Mouse (Mus musculus): ENCODE measurements around the gene Ptges. TPM values are rescaled to one million over a fixed set of nuclear protein-coding genes. Genes with fewer than 3 reads are reported as not detected.

Gene Ptges
- polyA plus RNA-seq, 1 experiment from 2014 or later: 2.7 TPM

GRCm38 (mm10) chr2:30885453-30886163 is 44.1 kb downstream of the Ptges start:
- peak overlapping the region; percentile 35; the same call in 1 of the 2 replicates for H3K27ac ChIP-seq (replicated peaks)
- no peak overlapping the region for H3K4me2 ChIP-seq (replicated peaks)
- H3K36me3 ChIP-seq: no peaks in the 10 kb centered on the region
- H3K4me3 ChIP-seq: no peak overlapping the region
- no peaks in the 10 kb centered on the region for H3K9me3 ChIP-seq
- peaks cover 5% of the 10 kb centered on the region; the same call in 1 of the 2 replicates for H3K4me1 ChIP-seq
- 47% methylated on average over 9 of the region's 9 CpGs for WGBS
- H3K27me3 ChIP-seq: no peaks in the 10 kb centered on the region
- H3K9ac ChIP-seq (replicated peaks): no peak overlapping the region
- no peak for ATAC-seq (replicated peaks)

GRCm38 (mm10) chr2:30884852-30885373 is 44.8 kb downstream of the Ptges start:
- Histone ChIP-seq H3K4me1 (peaks cover 5% of the 10 kb centered on the region; the same call in 1 of the 2 replicates), H3K9ac (replicated peaks) (no peak overlapping the region), H3K27ac (replicated peaks) (no peak overlapping the region), H3K4me2 (replicated peaks) (no peak overlapping the region), H3K9me3 (no peaks in the 10 kb centered on the region), H3K36me3 (no peaks in the 10 kb centered on the region), H3K4me3 (no peak overlapping the region), H3K27me3 (no peaks in the 10 kb centered on the region)
- no peak for ATAC-seq (replicated peaks)
- 92% methylated on average over 4 of the region's 4 CpGs for WGBS

DNA sequence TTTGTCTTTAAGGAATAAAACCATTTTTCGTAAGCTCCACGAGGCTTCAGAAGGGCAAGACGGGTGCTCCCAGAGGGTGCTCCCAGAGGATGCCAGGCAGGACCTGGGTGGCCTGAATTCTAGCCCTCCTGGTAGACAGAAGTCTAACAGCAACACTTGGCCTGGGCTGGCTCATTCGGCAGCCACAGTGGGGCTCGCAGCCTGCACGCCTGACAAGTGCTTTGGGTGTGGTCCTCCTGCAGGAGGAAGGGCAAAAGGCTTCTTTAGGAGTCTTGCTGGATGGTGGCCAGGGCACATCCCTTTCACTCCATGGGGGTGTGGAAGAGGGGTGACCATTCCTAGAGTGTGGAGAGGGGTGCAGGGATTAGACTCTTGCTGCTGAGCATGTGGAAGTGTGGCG is 48.4 kb downstream of the Ptges start:
- ATAC-seq (replicated peaks): no peak
- no peak overlapping the region for H3K9ac ChIP-seq (replicated peaks)
- no peaks in the 10 kb centered on the region for H3K36me3 ChIP-seq
- no peaks in the 10 kb centered on the region for H3K9me3 ChIP-seq
- no peak overlapping the region for H3K4me3 ChIP-seq
- no peak overlapping the region for H3K27ac ChIP-seq (replicated peaks)
- WGBS: 81% methylated on average over 7 of the region's 7 CpGs
- H3K27me3 ChIP-seq: no peaks in the 10 kb centered on the region
- H3K4me1 ChIP-seq: peaks cover 5% of the 10 kb centered on the region; the same call in 1 of the 2 replicates
- no peak overlapping the region for H3K4me2 ChIP-seq (replicated peaks)

- no peak overlapping the region for H3K27ac ChIP-seq (replicated peaks)
These were observed 50.2 kb downstream of the Ptges start for GRCm38 (mm10) chr2:30879481-30879880.

GRCm38 (mm10) chr2:30875621-30876432 is 53.8 kb downstream of the Ptges start:
- Histone ChIP-seq H3K4me1 (peaks cover 14% of the 10 kb centered on the region; the same call in 1 of the 2 replicates), H3K9ac (replicated peaks) (no peak overlapping the region), H3K4me3 (no peak overlapping the region), H3K36me3 (no peaks in the 10 kb centered on the region), H3K27me3 (no peaks in the 10 kb centered on the region), H3K4me2 (replicated peaks) (no peak overlapping the region), H3K27ac (replicated peaks) (peak overlapping the region; percentile 50; the same call in 1 of the 2 replicates), H3K9me3 (no peaks in the 10 kb centered on the region)
- ATAC-seq (replicated peaks): no peak
- WGBS: 51% methylated on average over 11 of the region's 11 CpGs

More at GRCm38 (mm10) chr2:30879481-30879880, 50.2 kb downstream of the Ptges start:
- Histone ChIP-seq H3K27me3 (no peaks in the 10 kb centered on the region), H3K4me2 (replicated peaks) (no peak overlapping the region), H3K4me3 (no peak overlapping the region), H3K9ac (replicated peaks) (no peak overlapping the region), H3K9me3 (no peaks in the 10 kb centered on the region), H3K36me3 (no peaks in the 10 kb centered on the region), H3K4me1 (peaks cover 12% of the 10 kb centered on the region; the same call in 1 of the 2 replicates)
- WGBS: 91% methylated on average over 15 of the region's 15 CpGs
- ATAC-seq (replicated peaks): no peak

DNA sequence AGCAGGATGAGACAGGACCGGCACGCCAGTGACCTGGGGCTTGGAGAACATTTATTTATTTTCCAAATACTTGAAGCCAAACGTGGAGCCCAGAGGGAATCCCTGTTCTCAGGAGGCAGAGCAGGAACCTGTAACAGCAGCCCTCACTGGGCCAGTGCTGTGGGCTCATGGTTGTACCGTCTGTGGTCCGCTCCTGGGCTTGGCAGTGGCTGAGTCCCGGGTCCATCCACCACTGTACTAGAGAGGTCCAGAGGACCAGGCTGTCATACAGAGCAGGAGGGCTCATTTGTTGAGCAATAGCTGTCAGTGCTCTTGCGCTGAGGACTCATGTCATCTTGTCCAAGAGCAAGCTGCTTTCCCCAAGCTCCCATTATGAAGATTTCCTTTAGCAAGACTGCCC is 54.6 kb downstream of the Ptges start:
- peak overlapping the region; percentile 50 for H3K27ac ChIP-seq (replicated peaks)
- no peak overlapping the region for H3K9ac ChIP-seq (replicated peaks)
- H3K4me1 ChIP-seq: peaks cover 14% of the 10 kb centered on the region; the same call in 1 of the 2 replicates

GRCm38 (mm10) chr2:30874445-30874844 is 55.2 kb downstream of the Ptges start:
- Histone ChIP-seq H3K27ac (replicated peaks) (peak overlapping the region; percentile 50), H3K4me1 (peaks cover 14% of the 10 kb centered on the region; the same call in 1 of the 2 replicates), H3K27me3 (no peaks in the 10 kb centered on the region), H3K36me3 (no peaks in the 10 kb centered on the region), H3K4me3 (no peak overlapping the region), H3K9me3 (no peaks in the 10 kb centered on the region), H3K9ac (replicated peaks) (no peak overlapping the region), H3K4me2 (replicated peaks) (no peak overlapping the region)
- WGBS: 12% methylated on average over 10 of the region's 10 CpGs
- ATAC-seq (replicated peaks): peak; percentile 67; the same call in 1 of the 2 replicates

More for the DNA sequence above, 54.6 kb downstream of the Ptges start:
- Histone ChIP-seq H3K9me3 (no peaks in the 10 kb centered on the region), H3K27me3 (no peaks in the 10 kb centered on the region), H3K4me3 (no peak overlapping the region), H3K4me2 (replicated peaks) (no peak overlapping the region), H3K36me3 (no peaks in the 10 kb centered on the region)
- 76% methylated on average over 7 of the region's 7 CpGs for WGBS
- 0 out of 2 replicates have a peak, but pooled peaks have one; percentile 53 for ATAC-seq (replicated peaks)

- Histone ChIP-seq H3K27me3 (no peaks in the 10 kb centered on the region), H3K36me3 (no peaks in the 10 kb centered on the region), H3K4me2 (replicated peaks) (no peak overlapping the region), H3K9ac (replicated peaks) (no peak overlapping the region), H3K27ac (replicated peaks) (no peak overlapping the region), H3K4me1 (peaks cover 14% of the 10 kb centered on the region; the same call in 1 of the 2 replicates), H3K4me3 (no peak overlapping the region), H3K9me3 (no peaks in the 10 kb centered on the region)
- WGBS: 64% methylated on average over 6 of the region's 6 CpGs
- no peak for ATAC-seq (replicated peaks)
These were observed 57.0 kb downstream of the Ptges start for GRCm38 (mm10) chr2:30872669-30873068.

DNA sequence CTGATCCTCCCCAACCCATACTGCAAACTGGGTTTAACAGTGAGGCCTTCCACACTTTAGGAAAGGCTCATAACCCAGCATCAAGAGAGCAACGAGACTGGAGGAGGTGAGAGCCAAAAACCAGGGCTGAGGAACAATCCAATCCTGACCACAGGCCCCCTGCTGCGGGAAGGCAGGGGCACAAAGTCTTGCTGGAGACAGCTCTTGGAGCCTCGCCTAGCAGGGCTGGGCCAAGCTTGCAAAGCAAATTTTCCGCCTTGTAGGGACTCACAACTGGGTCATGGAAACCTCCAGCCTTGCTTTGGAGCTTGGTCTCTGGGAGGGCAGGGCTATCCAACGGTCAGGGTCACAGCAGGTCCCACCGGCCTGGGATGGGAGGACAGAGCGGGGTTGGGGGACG is 58.8 kb downstream of the Ptges start:
- Histone ChIP-seq H3K36me3 (no peaks in the 10 kb centered on the region), H3K9me3 (no peaks in the 10 kb centered on the region), H3K4me3 (no peak overlapping the region), H3K9ac (replicated peaks) (no peak overlapping the region), H3K4me2 (replicated peaks) (no peak overlapping the region), H3K27ac (replicated peaks) (no peak overlapping the region), H3K27me3 (no peaks in the 10 kb centered on the region), H3K4me1 (peaks cover 14% of the 10 kb centered on the region; the same call in 1 of the 2 replicates)
- 79% methylated on average over 8 of the region's 8 CpGs for WGBS
- no peak for ATAC-seq (replicated peaks)

- H3K27ac ChIP-seq (replicated peaks): no peak overlapping the region
- no peaks in the 10 kb centered on the region for H3K9me3 ChIP-seq
- peaks cover 9% of the 10 kb centered on the region for H3K4me1 ChIP-seq
- no peak overlapping the region for H3K4me3 ChIP-seq
- no peak overlapping the region for H3K9ac ChIP-seq (replicated peaks)
- no peak for ATAC-seq (replicated peaks)
- H3K27me3 ChIP-seq: peaks cover 17% of the 10 kb centered on the region; the same call in 1 of the 2 replicates
- no peaks in the 10 kb centered on the region for H3K36me3 ChIP-seq
- no peak overlapping the region for H3K4me2 ChIP-seq (replicated peaks)
- WGBS: 57% methylated on average over 3 of the region's 3 CpGs
These were observed 64.2 kb downstream of the Ptges start for GRCm38 (mm10) chr2:30865426-30865825.

GRCm38 (mm10) chr2:30864968-30865381 is 64.7 kb downstream of the Ptges start:
- no peaks in the 10 kb centered on the region for H3K9me3 ChIP-seq
- no peak overlapping the region for H3K27ac ChIP-seq (replicated peaks)
- 4% methylated on average over 35 of the region's 35 CpGs for WGBS
- peaks cover 9% of the 10 kb centered on the region for H3K4me1 ChIP-seq
- ATAC-seq (replicated peaks): no peak
- H3K9ac ChIP-seq (replicated peaks): peak overlapping the region; percentile 18; the same call in 1 of the 2 replicates
- peak overlapping the region; percentile 23 for H3K4me3 ChIP-seq
- H3K36me3 ChIP-seq: no peaks in the 10 kb centered on the region
- H3K4me2 ChIP-seq (replicated peaks): peak overlapping the region; percentile 38
- H3K27me3 ChIP-seq: peaks cover 17% of the 10 kb centered on the region; the same call in 1 of the 2 replicates

DNA sequence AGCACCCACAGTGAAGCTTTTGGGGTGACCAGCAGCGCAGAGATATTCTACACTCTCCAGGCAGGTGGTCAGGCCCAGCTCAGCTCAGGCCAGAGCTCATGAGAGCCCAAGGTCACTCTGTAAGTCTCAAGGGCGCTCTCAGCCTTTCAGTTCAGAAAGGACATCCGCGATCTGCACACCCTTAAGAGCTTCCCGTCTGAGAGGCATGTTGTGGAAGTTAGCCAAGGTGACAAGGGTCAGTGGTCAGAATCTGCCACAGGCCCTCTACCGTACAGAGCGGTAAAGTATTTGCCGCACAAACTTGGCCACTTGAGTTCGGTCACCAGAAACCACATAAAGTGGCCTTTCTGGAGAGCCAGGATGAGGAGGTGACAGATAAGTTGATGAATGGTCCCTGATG is 66.1 kb downstream of the Ptges start:
- H3K9ac ChIP-seq (replicated peaks): no peak overlapping the region
- no peaks in the 10 kb centered on the region for H3K9me3 ChIP-seq
- peaks cover 17% of the 10 kb centered on the region; the same call in 1 of the 2 replicates for H3K27me3 ChIP-seq
- H3K27ac ChIP-seq (replicated peaks): no peak overlapping the region
- no peak for ATAC-seq (replicated peaks)
- H3K36me3 ChIP-seq: no peaks in the 10 kb centered on the region
- WGBS: 84% methylated on average over 9 of the region's 9 CpGs
- no peak overlapping the region for H3K4me3 ChIP-seq
- no peak overlapping the region for H3K4me2 ChIP-seq (replicated peaks)
- H3K4me1 ChIP-seq: peaks cover 9% of the 10 kb centered on the region
